Mouse (Mus musculus): ENCODE data around the gene Trem2. TPM values are rescaled to one million over a fixed set of nuclear protein-coding genes. Genes with fewer than 3 reads are reported as not detected.

The Trem2 gene
- total and polyA plus RNA-seq, 2 experiments from 2014 or later: 8.4 to 23.6 TPM

DNA sequence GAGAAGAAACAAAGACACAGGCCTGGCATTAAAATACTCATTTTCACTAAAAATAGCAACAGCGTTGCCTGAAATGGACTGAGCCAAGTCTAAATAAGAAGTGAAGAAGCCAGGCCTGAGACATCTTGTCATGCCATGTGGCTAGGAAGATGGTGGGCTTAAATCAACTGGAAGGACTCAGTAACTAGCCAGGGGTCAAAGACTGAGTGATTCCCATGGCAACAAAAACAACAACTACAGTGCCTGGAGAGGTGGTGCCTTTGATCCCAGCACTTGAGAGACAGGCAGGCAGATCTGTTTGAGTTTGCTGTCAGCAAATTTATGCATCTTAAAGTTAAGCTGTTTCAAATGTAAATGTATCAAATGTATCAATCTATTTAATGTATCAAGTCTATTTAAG is 5.9 kb upstream of the Trem2 start:
- Histone ChIP-seq H3K4me1 (ENCODE audit: insufficient read depth, low read length) (no peaks in the 10 kb centered on the region), H3K27ac (ENCODE audit: low read depth, low read length) (no peak overlapping the region), H3K27me3 (ENCODE audit: insufficient read depth, low read length) (no peaks in the 10 kb centered on the region), H3K36me3 (ENCODE audit: insufficient read depth, low read length) (no peaks in the 10 kb centered on the region), H3K9me3 (ENCODE audit: low read length) (no peaks in the 10 kb centered on the region), H3K4me2 (ENCODE audit: low read depth, low read length, poor library complexity, severe bottlenecking) (no peak overlapping the region), H3K4me3 (ENCODE audit: low read depth, low read length) (no peak overlapping the region), H3K9ac (replicated peaks; ENCODE audit: low read length, poor library complexity, severe bottlenecking) (no peak overlapping the region)
- 89% methylated on average over 1 of the region's 1 CpGs for WGBS
- ATAC-seq (ENCODE audit: low FRiP score) (no peak), DNase-seq (ENCODE audit: low spot score) (no peak)
- TF ChIP-seq CTCF (IDR thresholded peaks at IDR 0.05): no peak

DNA sequence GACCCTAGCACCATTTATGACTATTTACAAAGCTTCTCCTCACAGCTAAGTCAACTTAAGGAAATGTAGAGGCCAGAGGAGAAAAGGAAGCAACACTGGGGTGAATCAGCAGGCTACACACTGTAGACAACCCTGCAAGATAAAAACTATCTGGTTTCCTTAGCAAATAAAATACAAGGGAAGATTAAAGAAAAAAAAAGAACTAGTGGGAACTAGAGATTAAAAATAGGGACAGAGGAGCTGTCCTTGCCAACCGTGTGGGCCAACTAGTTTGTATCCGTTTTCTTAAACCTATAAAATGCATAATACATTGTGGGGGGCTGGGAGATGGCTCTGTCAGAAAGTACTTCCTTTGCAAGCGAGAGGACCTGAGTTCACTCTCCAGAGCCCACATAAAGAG is 4.3 kb upstream of the Trem2 start:
- Histone ChIP-seq H3K27me3 (ENCODE audit: insufficient read depth, low read length) (no peaks in the 10 kb centered on the region), H3K27ac (ENCODE audit: low read depth, low read length) (no peak overlapping the region), H3K4me3 (ENCODE audit: low read depth, low read length) (no peak overlapping the region), H3K4me2 (ENCODE audit: low read depth, low read length, poor library complexity, severe bottlenecking) (no peak overlapping the region), H3K9me3 (ENCODE audit: low read length) (no peaks in the 10 kb centered on the region), H3K36me3 (ENCODE audit: insufficient read depth, low read length) (no peaks in the 10 kb centered on the region), H3K4me1 (ENCODE audit: insufficient read depth, low read length) (no peaks in the 10 kb centered on the region), H3K9ac (replicated peaks; ENCODE audit: low read length, poor library complexity, severe bottlenecking) (no peak overlapping the region)
- no peak for ATAC-seq (ENCODE audit: low FRiP score)
- TF ChIP-seq CTCF (IDR thresholded peaks at IDR 0.05): no peak
- 70% methylated on average over 3 of the region's 3 CpGs for WGBS
- DNase-seq (ENCODE audit: low spot score): no peak

DNA sequence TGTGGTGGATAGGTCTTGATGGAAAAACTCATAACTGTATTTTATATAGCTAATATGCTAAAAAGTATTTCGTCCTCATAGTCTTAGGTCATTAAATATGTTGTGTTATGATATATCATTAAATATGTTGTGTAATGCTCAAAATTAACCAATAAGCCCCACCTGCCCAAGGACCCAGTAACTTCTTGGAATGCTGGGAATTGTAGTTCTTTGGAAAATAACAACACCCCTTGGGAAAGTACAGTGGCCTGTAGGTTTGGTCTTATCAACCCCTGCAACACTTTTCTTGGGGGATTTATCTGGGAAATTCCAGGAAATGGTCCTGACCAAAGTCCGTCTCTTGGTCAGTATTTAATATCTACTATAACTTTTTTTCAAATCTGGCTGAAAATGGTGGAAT is 3.1 kb upstream of the Trem2 start:
- Histone ChIP-seq H3K9me3 (ENCODE audit: low read length) (no peaks in the 10 kb centered on the region), H3K4me1 (ENCODE audit: insufficient read depth, low read length) (no peaks in the 10 kb centered on the region), H3K9ac (replicated peaks; ENCODE audit: low read length, poor library complexity, severe bottlenecking) (no peak overlapping the region), H3K36me3 (ENCODE audit: insufficient read depth, low read length) (no peaks in the 10 kb centered on the region), H3K4me3 (ENCODE audit: low read depth, low read length) (no peak overlapping the region), H3K27me3 (ENCODE audit: insufficient read depth, low read length) (no peaks in the 10 kb centered on the region), H3K27ac (ENCODE audit: low read depth, low read length) (no peak overlapping the region), H3K4me2 (ENCODE audit: low read depth, low read length, poor library complexity, severe bottlenecking) (no peak overlapping the region)
- WGBS: 96% methylated on average over 2 of the region's 2 CpGs
- no peak for TF ChIP-seq CTCF (IDR thresholded peaks at IDR 0.05)
- no peak for DNase-seq (ENCODE audit: low spot score)
- no peak for ATAC-seq (ENCODE audit: low FRiP score)

DNA sequence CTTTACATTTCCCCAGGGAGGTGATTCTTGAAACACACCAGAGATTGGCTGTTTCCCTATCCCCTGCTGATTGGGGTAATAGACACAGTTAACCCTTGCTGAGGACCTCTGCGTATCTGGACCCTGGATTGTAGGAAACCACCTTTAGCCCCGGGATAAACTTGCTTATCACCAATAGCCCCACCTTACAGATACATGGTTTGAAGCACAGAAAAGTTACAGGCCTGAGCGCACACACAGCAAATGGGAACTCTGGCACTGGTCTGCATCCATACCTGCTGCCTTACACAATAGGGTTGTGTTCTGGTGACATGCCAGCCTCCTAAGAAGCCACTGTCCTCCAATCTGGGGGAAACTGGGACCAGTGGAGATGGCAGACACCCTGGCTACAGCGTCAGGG is 377 bp upstream of the Trem2 start:
- Histone ChIP-seq H3K4me3 (ENCODE audit: low read depth, low read length) (no peak overlapping the region), H3K9ac (replicated peaks; ENCODE audit: low read length, poor library complexity, severe bottlenecking) (no peak overlapping the region), H3K4me2 (ENCODE audit: low read depth, low read length, poor library complexity, severe bottlenecking) (no peak overlapping the region), H3K9me3 (ENCODE audit: low read length) (no peaks in the 10 kb centered on the region), H3K27me3 (ENCODE audit: insufficient read depth, low read length) (no peaks in the 10 kb centered on the region), H3K4me1 (ENCODE audit: insufficient read depth, low read length) (no peaks in the 10 kb centered on the region), H3K27ac (ENCODE audit: low read depth, low read length) (no peak overlapping the region), H3K36me3 (ENCODE audit: insufficient read depth, low read length) (no peaks in the 10 kb centered on the region)
- WGBS: 87% methylated on average over 4 of the region's 4 CpGs
- no peak for TF ChIP-seq CTCF (IDR thresholded peaks at IDR 0.05)
- no peak for ATAC-seq (ENCODE audit: low FRiP score)
- no peak for DNase-seq (ENCODE audit: low spot score)

DNA sequence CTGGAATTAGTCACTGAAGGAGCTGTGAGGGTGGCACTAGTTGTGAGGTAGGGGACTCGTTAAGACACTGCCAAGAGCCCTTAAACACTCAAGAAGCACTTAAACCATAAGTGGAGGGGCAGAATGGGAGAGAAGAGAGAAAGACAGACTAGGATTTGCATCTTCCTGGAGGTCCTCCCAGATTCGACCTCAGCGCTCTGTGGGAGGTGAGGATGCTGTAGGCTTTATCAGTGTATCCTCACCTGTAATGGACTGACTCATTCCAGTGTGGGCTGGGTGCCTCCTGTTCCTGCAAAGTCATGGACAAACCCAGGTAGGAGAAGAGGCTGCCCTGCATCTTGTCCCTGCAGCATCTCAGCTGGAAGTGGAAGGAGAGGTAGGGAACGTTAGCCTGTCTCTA is 633 bp downstream of the Trem2 start:
- no peak overlapping the region for H3K4me2 ChIP-seq (ENCODE audit: low read depth, low read length, poor library complexity, severe bottlenecking)
- H3K27ac ChIP-seq (ENCODE audit: low read depth, low read length): no peak overlapping the region
- H3K4me3 ChIP-seq (ENCODE audit: low read depth, low read length): no peak overlapping the region
- no peaks in the 10 kb centered on the region for H3K27me3 ChIP-seq (ENCODE audit: insufficient read depth, low read length)
- DNase-seq (ENCODE audit: low spot score): no peak
- H3K9me3 ChIP-seq (ENCODE audit: low read length): no peaks in the 10 kb centered on the region
- no peaks in the 10 kb centered on the region for H3K4me1 ChIP-seq (ENCODE audit: insufficient read depth, low read length)
- no peak for TF ChIP-seq CTCF (IDR thresholded peaks at IDR 0.05)
- no peaks in the 10 kb centered on the region for H3K36me3 ChIP-seq (ENCODE audit: insufficient read depth, low read length)
- H3K9ac ChIP-seq (replicated peaks; ENCODE audit: low read length, poor library complexity, severe bottlenecking): no peak overlapping the region
- WGBS: 63% methylated on average over 4 of the region's 4 CpGs
- ATAC-seq (ENCODE audit: low FRiP score): no peak

- H3K4me1 ChIP-seq (ENCODE audit: insufficient read depth, low read length): no peaks in the 10 kb centered on the region
- H3K9ac ChIP-seq (replicated peaks; ENCODE audit: low read length, poor library complexity, severe bottlenecking): no peak overlapping the region
- H3K27me3 ChIP-seq (ENCODE audit: insufficient read depth, low read length): no peaks in the 10 kb centered on the region
- DNase-seq (ENCODE audit: low spot score): no peak
- ATAC-seq (ENCODE audit: low FRiP score): no peak
- no peaks in the 10 kb centered on the region for H3K36me3 ChIP-seq (ENCODE audit: insufficient read depth, low read length)
- H3K4me3 ChIP-seq (ENCODE audit: low read depth, low read length): no peak overlapping the region
- 70% methylated on average over 2 of the region's 2 CpGs for WGBS
- no peak overlapping the region for H3K4me2 ChIP-seq (ENCODE audit: low read depth, low read length, poor library complexity, severe bottlenecking)
- TF ChIP-seq CTCF (IDR thresholded peaks at IDR 0.05): no peak
- no peak overlapping the region for H3K27ac ChIP-seq (ENCODE audit: low read depth, low read length)
- no peaks in the 10 kb centered on the region for H3K9me3 ChIP-seq (ENCODE audit: low read length)
Measured at GRCm38 (mm10) chr17:48347287-48347686, 1.1 kb downstream of the Trem2 start.
